Mouse (Mus musculus) embryo, embryonic 11 days (tissue): ENCODE results near the gene Tet3.

Source experiments
- DNase-seq: peaks from one replicate; pipeline ENCODE4 v3.0.0-alpha.2; 2015

Gene Tet3

GRCm38 (mm10) chr6:83412854-83413401 is 46.0 kb downstream of the Tet3 start:
- DNase-seq, result no peak

DNA sequence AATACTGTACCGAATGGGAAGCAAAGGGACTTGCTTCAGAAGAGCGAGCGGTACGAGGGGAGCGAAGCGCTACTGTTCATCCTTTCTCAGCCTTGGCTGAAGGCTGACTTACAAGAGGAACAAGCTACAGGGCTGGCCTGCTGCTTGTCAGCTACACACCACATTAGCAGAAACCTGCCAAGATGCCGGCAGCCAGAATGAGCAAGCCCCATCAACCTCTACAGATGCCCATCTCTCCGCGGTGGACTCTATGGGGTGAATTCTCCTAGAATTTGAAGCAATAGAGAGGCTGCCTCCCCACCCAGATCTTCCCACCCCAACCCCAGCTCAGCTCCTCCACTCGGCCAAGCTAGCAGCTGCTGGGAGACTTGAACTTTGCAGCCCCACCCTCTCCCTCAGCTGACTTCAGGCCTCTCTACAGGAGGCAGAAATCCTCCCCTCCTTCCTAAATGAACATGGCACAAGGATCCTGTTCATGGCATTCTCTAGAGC is 46.5 kb downstream of the Tet3 start:
- DNase-seq, result no peak

DNA sequence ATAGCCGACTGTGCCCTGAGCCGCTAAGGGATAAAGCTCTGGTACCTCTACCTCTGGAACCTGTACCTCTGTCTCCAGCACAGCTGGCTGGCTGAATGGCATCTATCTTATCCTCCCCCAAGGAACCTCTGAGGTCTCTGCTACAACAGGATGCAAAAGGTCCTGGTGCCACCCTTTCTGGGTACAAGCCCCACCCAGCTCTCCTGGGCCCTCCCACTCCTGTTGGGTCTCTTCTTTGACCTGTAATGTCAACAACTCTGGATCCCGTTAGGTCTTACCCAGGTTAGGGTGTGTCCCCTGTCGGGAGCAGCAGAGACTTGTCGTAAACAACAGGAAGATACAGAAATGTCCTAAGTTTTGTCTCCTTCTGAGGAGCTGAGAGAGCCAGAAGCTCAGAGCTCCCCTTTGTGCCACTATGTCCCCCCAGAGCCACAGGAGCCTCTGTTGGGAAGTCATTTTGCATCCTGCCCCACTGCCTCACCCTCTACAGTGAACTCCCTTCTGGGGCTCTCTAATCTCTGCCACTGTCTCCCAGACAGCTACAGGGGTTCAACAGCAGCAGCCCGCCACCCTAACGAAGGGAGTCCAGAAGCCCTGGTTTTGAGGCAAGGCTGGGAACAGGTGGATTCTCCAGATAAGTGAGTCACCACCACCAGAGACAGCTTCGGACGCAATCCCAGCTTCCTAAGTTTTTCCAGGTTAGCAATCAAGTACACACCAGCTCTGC is 47.1 kb downstream of the Tet3 start:
- no peak for DNase-seq

- DNase-seq, result no peak
Observed at GRCm38 (mm10) chr6:83410046-83410706, 48.7 kb downstream of the Tet3 start.

GRCm38 (mm10) chr6:83408510-83408909 is 50.4 kb downstream of the Tet3 start:
- DNase-seq, result no peak

DNA sequence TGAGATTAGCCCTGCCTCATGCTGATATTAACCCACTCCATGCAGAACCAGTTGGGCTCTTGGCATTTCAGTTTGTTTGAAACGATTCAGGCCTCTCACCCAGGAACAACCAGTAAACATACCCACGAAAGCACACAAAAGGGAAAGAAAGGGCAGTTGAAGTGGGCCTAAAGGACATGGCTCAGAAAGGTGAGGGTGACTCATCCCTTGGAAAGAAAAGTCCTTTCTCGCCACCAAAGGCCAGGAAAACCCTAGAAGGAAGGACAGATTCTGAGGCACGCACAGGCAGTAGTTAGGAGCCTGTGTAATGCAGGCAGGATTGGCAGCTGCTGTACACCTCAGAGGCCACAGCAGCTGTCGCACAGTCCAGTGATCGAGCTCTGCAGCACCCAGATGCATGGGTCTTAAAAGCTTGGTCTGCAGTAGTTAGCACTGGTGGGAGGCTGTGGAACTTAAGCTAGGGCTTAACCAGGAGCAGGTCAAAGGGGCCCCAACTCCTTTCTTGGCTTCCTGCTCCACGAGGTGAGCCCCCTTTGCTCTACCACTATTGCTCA is 53.3 kb downstream of the Tet3 start:
- no peak for DNase-seq

DNA sequence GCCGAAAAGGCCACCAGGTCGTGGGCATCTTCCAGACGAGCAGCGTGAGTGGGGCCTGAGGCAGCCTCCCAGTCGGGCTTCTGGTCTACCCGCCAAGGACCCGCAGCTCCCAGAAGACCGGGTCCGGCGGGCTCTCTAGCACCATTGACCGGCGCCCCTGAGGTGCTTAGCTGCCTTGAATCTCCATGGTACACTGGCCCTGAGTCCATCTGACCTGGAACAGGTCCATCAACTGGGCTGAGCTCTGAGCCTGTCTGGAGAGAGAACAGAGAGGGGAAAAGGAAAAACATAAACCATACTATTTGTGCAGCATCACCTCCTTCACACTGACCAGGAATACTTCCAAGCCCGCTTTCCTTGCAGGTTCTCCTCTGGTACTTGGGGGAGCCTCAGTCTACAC is 54.3 kb downstream of the Tet3 start:
- DNase-seq, result no peak

- DNase-seq, result no peak
Observed at GRCm38 (mm10) chr6:83403481-83403880, 55.4 kb downstream of the Tet3 start.

DNA sequence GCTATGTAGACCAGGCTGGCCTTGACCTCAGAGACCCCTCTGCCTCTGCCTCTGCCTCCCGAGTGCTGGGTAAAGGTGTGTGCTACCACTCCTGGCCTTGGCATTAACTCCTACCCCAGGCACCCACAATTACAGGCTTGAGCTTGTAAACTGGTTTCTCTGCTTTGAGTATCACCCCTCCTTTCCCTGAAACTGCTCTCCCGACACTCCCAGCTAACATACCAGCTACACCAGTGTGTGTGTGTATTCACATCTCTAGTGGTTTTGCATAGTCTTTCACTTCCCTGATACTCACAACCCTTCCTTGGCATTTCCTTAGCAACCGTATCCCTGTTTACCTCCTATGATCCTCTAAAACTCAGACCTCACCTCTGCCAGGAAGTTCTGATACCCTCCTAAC is 59.1 kb downstream of the Tet3 start:
- DNase-seq, result no peak

DNA sequence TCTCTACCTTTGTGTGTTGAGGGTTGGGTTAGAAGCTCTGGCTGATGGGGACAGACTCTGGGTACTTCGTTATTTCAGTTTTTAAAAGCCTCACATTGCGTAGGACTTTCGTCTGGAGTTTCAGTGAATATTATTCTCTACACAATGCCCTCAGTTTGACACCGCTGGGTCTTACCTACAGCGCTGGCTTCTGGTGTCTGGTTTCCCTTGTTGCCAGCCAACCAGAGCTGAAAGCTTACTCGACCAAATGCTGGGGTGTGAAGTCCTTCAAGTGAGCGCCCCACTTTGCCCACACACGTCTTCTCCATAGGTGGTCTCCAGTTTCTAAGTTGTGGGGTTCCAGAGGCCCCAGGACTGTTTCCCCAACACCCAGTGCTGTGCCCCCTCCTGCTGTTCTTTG is 61.2 kb downstream of the Tet3 start:
- no peak for DNase-seq

GRCm38 (mm10) chr6:83396711-83397110 is 62.2 kb downstream of the Tet3 start:
- no peak for DNase-seq

DNA sequence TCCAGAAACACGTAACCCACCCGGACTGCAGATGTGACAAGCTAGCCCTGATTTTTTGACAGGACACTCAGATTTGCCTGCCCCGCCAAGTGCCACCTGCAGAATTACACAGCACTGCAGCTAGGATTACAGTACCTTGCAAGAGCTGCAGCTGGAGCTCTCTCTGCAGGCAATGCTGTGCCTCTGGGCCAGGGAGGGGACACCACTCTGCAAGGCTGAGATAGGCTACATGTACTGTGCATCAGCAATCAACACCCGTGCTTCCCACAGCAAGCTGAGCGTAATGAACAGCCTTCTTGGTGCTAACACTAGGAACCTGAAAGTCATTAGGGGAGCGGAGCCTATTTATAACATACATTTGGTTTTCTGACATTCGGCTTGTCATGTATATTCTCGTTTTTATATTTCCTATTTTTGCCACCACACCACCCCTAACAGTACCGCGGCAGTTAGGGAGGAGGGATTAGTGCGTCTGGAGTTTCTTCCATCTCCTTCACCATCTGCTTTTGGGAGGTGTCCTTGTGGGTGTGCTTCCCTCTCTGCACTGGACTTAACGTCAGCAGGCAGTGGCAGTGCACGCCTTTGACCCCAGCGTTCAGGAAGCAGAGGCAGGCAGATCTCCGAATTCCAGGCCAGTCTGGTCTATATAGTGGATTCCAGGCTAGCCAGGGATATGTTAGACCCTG is 63.2 kb downstream of the Tet3 start:
- no peak for DNase-seq

DNA sequence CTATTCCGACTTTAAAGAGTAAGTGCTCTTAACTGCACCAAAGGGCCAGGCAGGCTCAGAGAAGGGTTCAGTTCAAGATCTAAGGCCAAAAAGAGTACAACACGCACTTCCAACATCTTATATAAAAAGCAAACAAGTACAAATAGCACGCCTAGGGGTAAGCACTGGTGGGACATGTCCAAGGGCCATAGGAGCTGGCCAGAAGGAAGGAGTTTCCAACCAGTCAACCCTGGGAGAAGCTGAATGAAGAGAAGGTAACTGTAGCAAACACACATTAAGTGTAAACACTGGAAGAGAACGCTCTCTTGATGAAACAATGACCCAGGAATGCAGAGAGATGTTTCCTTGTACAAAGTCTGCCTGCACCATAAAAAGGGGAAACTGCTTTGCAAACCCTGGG is 64.8 kb downstream of the Tet3 start:
- DNase-seq, result no peak

DNA sequence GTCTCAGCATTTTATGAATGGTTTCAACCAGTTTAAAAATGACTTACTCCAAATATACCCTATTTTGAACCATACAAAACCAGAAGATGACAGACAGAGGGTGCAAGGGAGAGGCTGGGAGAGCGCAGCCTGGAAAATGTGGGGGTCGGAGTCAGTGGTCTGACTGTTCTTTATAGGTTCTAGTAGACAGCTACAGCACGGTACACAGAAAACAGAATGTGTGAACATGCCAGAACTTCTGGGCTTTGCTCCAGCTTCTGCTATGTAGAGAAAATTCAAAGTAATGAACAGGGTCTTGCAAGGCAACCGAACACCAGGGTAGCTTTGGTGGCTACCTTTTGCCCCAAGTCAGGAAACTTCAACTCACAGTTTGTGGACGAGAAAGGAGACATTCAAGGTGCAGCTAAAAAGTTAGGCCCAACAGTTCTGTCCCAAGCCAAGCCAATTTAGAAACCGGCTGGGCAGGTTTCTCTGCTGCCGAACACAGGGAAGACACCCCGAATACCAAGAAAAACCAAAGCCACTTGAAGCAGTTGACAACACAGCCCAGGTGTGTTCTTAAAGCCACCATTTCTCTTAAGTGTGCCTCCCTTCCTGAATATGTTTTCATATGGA is 66.6 kb downstream of the Tet3 start:
- no peak for DNase-seq

- no peak for DNase-seq
Observed at GRCm38 (mm10) chr6:83385569-83386090, 73.3 kb downstream of the Tet3 start.

GRCm38 (mm10) chr6:83381510-83382491 is 77.1 kb downstream of the Tet3 start:
- DNase-seq, result no peak

- no peak for DNase-seq
Observed at GRCm38 (mm10) chr6:83373704-83374300, 85.1 kb downstream of the Tet3 start.

DNA sequence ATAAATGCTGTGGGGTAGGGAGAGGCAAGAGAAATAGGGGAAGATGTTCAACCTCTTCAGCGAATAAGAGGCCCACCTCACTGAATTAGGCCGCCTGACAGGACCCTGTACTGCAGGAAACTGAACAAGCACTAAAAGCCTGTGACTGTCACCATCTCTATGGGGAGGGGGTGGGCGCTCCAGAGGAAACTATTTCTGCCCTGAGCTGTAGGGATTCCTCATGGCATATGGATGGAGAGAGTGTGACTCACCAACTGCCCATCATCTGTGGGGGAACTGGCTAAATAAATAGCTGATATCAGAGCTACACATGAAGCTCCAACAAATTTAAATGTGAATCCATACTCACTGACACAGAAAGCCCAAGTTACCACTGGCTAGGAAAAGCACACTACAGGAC is 87.5 kb downstream of the Tet3 start:
- DNase-seq, result no peak

GRCm38 (mm10) chr6:83370316-83370965 is 88.4 kb downstream of the Tet3 start:
- no peak for DNase-seq

GRCm38 (mm10) chr6:83363075-83363474 is 95.8 kb downstream of the Tet3 start:
- no peak for DNase-seq
